Mouse (Mus musculus): ENCODE data around the gene Oas1a.
A peak's percentile ranks its signal among the peaks of the same experiment; 100 is the strongest.
"Not testable (repeated sequence)": the region's sequence is repeated elsewhere in the genome, so short reads cannot be mapped to it uniquely, and the experiment has no call there.

Oas1a gene

DNA sequence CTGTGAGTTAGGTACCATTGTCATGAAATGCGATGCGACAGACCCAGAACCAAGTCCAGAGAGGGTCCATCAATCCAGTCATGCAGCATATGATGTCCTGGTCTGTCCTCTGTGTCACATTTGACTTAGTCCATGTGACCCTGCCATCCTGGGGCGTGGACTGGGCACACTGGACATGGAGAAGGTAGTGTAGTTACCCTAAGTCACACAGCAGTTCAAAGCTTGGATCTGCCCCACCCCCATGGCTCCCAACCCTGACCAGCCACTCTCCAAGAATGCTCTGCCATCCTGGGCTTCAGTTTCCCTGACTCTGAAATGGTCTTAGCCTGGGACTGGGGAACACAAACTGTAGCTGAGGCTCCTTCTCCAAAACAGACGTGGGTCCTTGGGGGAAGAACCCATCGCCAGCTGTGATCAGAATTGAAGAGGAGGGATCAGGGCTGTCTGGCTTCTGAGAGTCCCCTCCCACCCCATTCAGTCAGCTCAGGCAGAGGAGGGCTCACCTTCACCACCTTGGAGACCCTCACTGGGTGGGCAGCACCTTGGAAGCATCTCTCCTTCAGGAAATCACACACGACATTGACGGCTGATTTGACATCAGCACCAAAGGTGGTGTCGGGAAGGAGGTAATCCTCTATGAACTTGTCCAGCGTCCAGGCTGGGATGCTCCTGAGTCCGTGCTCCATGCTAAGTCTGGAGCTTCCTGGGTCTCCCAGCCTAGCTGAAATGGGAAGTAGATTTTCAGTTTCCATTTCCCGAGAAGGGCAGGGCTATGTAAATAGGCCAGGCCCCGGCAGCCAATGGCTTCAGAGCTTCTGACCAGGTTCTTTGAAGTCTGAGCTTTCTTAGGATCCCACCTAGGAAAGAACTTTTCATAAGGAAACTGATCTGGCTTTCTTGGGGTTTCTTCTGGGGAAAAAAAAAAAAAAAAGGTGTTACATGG lies at the start of gene Oas1a:
Oas1a (minus strand) TSS at position 731 of the 943 bp plus-strand sequence.
- not testable (repeated sequence) for DNase-seq

DNA sequence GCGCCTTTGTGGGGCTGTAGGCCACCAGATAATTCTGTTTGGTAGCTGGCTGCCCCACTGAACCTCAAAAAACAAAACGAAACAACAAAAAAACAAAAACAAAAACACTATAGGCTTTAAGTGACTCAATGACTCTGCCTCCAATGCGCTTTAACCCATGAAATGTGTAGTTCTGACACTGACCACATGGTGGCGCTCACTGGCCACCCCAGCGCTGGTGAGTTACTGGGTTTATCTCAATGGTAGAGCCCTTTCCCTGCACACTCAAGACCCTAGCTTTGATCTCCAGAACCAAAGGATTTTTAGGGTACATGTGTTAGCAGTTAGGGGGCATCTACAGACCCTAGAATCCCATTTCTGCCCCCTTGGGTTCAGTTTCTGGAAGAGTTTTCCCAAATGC lies 46.7 kb upstream of the Oas1a start:
- peak; percentile 71 for DNase-seq

DNA sequence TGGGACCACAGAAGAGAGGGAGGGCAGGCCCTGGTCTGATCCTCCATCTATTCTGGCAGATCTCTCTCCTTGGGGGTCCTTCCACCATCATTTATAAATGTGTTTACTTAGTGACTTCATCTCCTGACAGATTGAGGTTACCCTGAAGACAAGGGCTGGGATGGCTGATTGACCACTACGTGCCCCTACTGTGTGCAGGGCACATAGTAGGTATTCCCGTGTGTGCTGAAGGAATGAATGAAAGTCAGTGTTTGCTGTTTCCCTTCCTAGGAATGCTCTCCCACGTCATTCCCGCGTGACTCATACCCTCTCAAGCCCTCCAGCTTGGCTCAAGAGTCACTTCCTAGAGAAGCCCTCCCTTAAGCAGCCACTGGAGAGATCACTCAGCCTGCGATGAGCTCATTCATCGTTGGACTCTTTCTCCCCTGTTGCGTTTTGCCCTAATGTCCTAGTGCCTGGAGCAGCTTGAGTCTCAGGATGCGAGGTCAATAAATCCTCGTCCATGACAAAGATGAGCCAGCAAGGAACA lies 45.0 kb upstream of the Oas1a start:
- no peak for DNase-seq

DNA sequence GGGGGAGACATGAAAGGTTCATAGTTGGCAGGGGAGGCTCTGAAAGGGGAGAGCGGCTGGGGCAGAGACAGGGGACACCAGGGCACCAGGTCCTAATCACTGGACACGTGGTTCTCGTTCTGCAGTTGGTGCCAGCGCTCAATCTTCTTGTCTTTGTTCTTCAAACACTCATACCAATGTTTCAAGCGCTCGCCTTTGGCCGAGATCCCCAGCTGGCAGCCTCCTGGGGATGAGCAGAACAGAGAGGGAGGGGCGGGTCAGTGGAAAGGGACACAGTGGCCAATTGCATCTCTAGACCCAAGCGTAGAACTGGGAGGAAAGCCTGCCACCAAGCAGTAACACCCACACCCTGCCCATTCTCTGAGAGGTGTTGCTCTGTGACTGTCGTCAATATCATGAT lies 34.8 kb upstream of the Oas1a start:
- DNase-seq: no peak

DNA sequence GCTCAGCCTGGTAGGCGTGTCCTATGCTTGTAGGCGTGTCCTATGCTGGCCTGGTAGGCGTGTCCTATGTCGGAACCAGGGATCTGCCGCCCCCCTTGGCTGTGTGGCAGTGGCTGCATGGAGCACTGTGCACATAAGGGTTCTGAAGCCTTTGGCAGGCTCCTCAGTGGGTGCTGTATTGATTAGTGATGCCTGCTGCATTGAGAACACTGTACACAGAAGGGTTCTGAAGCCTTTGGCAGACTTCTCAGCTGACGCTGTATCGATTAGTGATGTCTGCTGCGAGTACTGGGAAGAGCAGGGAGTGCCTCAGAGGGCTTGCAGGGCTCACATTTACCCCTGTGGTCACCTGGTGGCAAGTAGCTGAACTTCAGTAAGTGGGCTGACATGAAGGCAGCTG lies 31.3 kb upstream of the Oas1a start:
- DNase-seq: peak; percentile 33

DNA sequence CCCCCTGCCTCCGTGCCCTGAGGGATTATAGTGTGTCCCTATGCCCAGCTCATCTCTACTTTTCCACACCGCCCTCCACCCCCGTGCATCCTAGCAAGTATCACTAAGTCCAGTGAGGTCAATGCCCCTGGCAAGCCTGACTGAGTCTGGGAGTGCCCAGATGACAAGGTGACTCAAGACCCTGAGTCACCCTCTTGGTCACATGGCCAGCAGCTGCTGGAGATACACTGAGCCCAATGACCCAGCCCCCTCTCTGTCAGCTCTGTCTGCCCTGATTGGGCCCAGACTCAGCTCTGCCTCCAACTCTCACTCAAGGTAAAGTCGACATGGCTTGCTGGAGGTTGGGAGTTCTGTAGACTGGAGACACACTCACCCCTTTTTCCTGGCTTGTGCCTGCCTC lies 30.5 kb upstream of the Oas1a start:
- DNase-seq: no peak

DNA sequence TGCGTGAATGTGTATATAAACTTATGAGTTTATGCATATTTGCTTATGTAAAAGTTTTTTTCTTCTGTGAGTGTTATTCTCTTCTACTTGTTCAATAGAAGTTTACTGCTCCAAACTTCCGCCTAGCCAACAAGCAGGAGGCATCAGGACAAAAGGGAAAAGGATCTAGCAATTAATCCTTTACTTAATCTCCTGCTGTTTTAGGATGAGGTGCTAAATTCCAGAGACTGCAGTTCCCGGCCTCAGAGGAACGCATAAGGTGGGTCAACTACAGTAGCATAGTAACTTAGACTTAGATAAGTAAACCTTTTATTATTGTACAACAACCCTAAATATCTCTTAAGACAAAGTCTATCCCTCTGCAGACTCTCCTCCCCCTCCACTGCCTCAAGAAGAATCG lies 26.6 kb upstream of the Oas1a start:
- no peak for DNase-seq

DNA sequence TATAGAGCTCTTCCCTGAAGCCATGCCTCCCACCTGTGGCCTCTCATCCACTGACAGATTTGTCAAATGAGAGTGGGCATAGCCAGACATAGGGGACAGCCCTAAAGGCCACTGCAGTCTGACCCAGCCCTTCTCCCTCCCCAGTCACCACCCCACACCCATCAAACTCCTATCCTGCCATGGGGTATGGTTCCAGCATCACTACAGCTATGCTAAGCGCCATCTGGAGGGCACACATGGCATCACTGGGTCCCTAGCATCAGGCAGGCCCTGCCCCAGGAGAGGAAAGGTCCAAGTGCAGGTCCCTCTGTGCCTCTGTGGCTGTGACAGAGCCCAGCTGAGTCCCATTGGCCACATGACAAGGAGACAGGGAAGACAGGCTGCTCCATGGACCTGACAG lies 19.7 kb upstream of the Oas1a start:
- peak; percentile 25 for DNase-seq

DNA sequence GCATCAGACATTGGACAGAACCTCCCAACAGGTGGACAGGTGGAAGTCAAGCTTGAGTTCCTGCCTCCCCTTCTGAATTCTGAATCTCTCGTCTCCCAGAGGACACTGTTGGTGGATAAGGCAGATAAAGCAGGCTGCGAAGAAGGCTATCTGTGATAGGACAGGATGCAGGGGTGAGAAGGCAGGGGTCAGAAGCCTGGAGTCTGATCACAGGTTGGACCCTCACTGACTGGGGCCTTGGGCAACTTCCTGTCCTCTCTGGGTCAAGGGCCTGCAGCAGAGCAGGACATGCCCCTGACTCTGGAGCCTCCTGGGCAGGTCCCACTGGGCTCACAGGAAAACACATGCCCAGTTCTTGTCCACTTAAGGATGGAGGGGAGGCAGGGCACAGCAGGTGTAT lies 19.0 kb upstream of the Oas1a start:
- DNase-seq: not testable (repeated sequence)

DNA sequence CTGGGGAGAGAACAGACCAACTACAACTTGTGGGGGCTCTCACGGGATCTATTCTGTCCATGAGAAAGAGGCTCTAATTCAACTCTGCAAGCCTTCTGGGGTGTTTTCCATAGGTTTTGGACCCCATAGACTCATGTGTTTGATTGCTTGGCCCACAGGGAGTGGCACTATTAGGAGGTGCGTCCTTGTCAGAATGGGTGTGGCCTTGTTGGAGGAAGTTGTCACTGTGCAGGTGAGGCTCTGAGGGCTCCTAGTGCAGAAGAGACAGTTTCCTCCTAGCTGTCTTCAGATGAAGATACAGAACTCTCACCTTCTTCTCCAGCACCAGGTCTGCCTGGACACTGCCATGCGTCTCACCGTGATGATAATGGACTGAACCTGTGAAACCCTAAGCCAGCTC lies 17.2 kb upstream of the Oas1a start:
- not testable (repeated sequence) for DNase-seq

DNA sequence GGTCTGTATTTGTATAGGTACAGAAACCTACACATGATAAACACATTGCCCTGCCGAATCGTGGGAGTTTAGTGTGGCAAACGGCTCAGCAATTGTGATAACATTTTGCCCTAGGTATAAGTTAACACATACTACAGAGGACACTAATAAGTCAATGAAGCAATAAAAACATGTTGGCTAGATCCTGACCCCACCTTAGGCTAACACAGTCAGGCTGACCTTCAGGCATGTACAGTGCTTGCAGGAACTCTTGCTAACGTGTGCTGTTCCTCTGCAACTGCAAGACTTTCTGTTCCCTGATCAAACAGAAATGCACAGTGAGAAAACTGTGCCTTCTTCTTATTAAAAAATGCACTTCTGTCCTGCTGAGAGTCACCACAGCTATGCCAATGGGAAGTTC lies 16.6 kb upstream of the Oas1a start:
- no peak for DNase-seq

DNA sequence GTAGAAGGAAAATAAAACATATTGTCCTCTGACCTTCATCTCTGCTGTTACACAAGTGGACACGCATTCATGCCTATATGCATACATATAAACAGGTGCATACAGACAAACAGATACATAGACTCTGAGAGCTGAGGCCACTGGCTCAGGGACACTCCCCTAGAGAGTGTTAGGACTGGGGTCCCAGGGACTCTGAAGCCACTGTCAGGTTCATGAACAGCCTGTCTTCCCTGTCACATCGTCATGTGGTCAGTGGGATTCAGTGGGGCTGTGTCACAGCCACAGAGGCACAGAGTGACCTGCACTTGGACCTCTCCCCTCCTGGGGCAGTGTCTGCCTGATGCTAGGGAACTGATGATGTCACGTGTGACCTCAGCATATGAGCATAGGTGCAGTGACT lies 13.0 kb upstream of the Oas1a start:
- DNase-seq: no peak

DNA sequence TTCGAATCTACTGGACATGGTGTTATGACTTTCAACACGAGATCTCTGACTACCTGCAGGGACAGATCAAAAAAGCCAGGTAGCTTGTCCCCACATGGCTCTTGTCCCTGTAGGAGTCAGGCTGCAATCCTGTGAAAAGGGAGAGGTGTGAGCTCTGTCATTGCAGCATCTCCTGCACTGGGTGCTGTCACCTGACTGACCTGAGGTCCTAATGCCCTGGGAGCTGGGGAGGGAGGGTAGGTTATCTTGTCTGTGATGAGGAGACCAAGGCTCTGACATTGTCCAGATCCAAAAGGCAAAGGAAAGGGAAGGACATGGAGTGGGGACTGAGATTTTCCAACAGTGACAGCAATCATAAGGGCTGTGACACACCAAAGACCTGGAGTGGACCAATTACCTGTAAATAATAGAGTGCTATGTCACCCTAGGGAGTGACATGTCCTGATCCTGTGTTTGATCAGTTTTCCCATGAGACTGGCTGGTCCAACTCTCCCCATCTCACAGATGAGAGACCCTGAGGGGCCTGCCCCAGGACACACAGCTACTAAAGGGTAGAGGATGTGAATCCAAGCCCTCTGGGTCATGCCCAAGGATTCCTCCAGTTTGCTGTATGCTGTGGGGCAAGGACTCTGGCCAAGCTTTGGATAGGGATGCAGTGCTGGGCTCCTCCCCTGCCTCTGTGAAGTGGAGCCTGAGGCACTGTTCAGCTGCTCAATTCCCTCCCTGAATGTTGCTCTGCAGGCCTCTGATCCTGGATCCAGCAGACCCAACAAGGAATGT lies 12.0 kb upstream of the Oas1a start:
- DNase-seq: not testable (repeated sequence)

DNA sequence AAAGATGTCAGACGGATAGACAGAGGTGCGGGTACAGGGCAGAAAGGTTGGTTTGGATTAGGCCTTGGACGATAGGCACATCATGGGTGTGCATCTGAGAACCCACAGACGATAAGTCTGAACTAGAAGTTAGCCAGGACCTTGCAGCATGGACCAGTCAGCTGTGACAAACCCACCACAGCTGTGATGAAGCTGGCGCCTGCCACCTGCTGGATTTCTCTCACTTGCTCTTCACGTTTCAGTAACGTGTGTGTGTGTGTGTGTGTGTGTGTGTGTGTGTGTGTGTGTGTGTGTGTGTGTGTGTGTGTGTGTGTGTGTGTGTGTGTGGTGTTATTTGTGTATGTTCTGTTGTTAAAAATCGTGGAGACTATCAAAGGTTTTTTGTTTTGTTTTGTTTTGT lies 6.9 kb upstream of the Oas1a start, which contains the start of gene Oas1d:
Oas1d (plus strand) TSS at position 333 of the 400 bp plus-strand sequence.
- not testable (repeated sequence) for DNase-seq

DNA sequence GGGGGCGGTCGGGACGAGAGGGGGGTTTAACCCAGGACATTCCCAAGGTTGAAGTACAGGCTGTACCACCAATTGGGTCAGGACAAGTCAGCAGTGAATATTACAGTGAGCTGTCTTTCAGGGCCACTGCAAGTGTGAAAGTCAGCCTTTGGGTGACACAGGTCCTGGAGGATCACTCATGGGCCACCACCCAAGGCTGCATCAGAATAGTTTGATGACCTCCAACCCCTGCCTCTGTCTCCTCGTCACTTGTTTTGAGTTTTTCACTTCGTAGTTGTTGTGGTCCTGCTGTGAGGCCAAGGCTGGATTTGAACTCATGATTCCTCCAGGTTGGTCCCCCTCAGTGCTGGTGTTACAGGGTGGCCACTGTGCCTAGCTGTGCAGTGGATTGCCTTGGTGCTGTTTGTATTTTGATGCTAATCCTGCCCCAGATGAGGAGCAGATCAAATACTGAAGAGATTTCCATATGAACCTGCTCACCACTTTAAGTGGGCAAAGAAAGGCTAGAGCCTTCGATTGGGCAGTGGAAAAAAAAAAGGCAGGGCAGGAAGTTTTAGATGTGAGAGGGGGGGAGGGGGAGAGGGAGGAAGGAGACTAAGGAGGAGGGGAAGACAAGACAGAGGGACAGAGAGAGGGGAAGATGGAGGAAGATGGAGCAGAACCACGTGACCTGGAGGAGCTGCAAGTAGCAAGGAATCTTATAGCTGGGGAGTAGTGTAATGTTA lies 1.0 kb upstream of the Oas1a start:
- no peak for DNase-seq

DNA sequence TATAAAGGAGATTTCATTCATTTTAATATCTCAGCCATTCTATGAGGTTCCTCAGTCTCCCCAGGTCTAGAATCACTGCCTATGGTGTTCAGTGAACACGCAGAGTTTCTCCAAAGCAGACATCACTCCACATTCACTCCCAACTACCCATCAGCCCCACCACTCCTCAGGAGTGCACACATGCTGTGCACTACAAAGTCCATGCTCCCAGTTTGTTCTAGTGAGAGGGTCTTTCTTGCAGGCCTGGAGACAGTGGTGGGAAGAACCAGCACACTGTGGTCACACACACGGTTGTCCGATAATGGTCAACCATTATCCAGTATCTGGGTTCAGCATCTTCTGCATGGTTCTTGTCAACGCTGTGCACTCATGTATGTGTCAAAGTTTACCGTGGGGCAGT lies 5.3 kb downstream of the Oas1a start:
- no peak for DNase-seq

DNA sequence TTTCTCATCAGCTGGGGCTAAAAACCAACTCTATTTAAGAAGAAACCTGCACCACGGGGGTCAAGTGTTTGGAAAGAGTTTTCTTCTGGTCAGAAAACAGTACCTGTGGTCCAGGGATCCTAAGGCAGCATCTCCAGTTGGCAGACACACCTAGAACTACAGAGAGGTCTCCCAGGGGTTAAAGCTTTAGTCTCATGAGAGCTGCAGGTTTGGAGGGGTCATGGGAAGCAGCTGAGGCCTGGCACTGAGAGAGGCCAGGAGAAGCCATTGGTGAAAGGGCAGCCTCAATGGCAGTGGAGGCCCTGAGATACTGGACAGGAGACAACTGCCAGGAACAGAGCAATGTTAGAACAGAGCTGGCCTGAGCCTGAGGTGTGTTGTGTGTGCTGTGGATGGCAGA lies 6.7 kb downstream of the Oas1a start:
- no peak for DNase-seq

DNA sequence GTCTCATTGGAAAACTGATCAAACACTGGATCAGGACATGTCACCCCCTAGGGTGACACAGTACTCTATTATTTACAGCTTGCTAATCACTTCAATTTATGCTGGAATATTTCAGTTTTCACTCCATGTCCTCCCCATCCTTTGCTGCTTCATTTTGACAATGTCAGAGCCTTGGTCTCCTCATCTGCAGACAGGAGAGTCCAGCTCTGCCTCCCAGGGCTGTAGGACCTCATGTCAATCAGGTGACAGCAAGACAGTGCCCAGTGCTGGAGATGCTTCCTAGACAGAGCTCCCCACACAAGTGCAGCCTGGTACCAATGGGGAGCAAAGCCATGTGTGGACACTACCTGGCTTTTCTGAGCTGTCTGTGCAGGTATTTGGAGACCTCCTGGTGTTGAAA lies 8.6 kb downstream of the Oas1a start:
- DNase-seq: no peak

DNA sequence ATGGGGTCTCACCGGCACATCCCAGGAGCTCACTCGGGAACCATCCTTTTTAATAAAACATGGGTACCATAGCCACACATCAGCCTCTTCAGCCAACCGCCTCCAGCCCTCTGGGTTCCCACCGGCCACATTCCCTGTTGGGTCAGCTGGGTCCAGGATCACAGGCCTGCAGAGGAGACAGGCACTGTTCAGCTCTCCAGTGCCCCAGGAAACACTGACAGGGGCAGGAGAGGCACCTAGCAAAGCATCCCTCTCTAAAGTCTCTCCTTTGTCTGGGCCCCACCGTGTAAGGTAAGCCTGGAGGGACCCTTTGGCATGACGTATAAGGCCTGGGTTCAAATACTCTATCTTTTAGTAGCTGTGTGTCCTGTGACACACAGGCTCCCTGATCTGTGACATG lies 9.0 kb downstream of the Oas1a start:
- no peak for DNase-seq

DNA sequence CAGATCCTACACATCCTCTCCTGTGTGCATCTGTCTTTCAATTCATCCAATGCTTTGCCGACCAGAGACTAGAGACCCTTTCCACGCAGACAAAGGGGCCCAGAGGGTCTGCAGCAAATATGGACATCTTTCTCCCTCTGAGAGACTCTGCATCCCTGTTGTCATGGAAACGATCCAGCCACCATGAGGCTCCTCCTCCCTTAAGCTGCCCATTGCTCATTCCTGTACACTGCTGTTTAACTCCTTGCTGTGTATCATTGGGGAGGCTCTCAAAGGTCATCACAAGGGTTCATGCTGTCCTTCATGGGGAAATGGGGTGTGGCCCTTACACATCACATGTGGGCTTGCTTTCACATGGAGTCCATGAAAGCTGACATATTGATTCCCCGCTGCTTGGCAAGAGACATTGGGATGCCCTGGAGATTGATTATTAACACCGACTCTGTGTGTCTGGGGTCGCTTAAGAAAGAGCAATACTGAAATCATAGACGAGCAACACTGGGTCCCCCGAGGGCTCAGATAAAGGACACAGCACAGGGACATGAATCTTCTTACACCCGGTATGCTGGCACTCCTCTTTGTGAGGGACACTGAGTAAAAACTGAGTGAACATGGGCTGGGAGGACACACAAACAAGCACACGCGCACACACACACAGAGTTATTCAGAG lies 12.0 kb downstream of the Oas1a start:
- DNase-seq: no peak

DNA sequence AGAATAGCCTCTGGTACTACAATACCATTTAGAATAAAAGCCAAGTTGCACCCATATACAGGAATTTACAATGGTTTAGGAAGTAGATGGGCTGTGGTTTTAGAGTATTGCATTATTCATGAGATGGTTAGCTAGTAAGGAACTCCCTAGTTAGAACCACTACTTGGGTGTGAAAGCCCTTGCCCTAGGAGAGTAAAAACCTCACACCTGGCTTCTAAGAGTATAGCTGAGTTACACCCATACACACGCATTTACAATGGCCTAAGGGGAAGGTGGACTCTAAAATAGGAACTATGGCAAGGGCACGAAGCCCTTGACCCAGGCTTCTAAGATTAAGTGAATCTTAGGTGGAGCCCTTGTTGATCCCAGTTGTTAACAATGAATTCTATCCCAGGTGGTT lies 12.6 kb downstream of the Oas1a start:
- DNase-seq: not testable (repeated sequence)

DNA sequence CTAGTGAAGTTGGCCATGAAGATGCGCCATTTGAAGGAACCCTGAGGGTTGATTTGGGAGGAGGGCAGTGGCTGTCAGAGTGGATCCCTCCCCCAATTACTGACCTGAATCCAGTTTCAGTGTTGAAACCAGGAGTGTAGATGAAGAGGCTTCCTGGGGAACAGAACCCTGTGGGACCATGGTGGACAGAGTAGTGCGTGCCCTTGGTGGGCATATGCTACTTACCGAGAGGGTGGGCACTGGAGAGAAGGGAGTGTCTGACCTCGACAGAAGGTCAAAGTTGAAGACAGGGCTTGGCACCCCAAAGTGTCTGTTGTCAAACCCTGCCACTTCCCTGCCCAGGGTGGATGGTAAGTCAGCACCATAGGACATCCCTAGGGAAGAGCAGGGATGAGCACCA lies 13.5 kb downstream of the Oas1a start:
- not testable (repeated sequence) for DNase-seq

All from retina, postnatal 1 day (tissue).